In the genomic region with DNA sequence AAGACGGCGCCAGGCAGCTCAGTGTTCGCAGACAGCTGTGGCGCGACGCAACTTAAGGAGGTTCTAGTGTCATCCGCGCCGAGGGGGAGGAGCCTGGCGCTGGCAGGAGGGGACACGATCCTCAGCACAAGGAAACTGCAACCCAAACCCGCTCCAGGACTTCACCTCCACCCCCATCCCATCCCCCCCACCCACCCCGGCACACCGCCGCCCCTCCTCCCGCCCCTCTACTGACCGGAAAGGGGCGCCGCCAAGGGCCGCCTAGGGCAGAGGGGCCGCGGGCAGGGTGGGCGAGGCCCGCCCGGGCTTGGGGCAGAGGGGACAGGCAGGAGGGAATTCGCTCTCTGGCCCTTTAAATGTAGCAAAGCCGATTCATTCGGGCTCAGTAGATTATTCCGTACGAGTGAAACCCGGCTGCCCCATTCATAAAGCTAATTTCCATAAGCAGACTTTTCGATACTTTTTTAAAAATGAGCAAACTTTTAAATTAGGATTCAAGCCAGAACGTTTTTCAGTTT, we compare ENCODE assay signal across 9 mouse cellular contexts. TPM values are rescaled to one million over a fixed set of nuclear protein-coding genes. Genes with fewer than 3 reads are reported as not detected.
DNase-seq lines count a peak whose midpoint lies in the region; ATAC-seq lines count a peak whose summit lies in the region.
"Had no signal": no experiment of that assay in that cellular context is flagged by ENCODE, and none has a peak within 500 bp of the region (broad histone marks: within the 10 kb centered on the region; RNA-seq: fewer than 3 reads in every experiment).

No protein-coding gene starts in this region.

- 0 out of 2 replicates have a peak, but pooled peaks have one; percentile 1 for ATAC-seq in forebrain, embryonic 13.5 days
- peak; percentile 35 for ATAC-seq in inflammation-experienced regulatory T-cells, adult 6 months
- 0 out of 2 replicates have a peak, but pooled peaks have one; percentile 9 for ATAC-seq in liver, embryonic 16.5 days (ENCODE audit: low read depth)
- peak; percentile 15; the same call in 1 of the 2 replicates for ATAC-seq in neural tube, embryonic 12.5 days (ENCODE audit: low FRiP score, low read depth)

- H3K4me1 ChIP-seq in forebrain, embryonic 13.5 days, result peaks cover 31% of the 10 kb centered on the region
- H3K4me1 ChIP-seq in liver, embryonic 16.5 days (ENCODE audit: control insufficient read depth, low read depth, low read length), result no peaks in the 10 kb centered on the region; the same call in none of the 2 replicates
- H3K4me1 ChIP-seq in neural tube, embryonic 12.5 days, result peaks cover 32% of the 10 kb centered on the region

- no peak overlapping the region for H3K9ac ChIP-seq in forebrain, embryonic 13.5 days
- H3K9ac ChIP-seq in liver, embryonic 16.5 days (ENCODE audit: low read depth, low read length), result 0 out of 2 replicates have a peak overlapping the region, but pooled peaks have one; percentile 28
- H3K9ac ChIP-seq in neural tube, embryonic 12.5 days, result no peak overlapping the region

- no peaks in the 10 kb centered on the region for H3K36me3 ChIP-seq in forebrain, embryonic 13.5 days (ENCODE audit: poor library complexity, severe bottlenecking)
- no peaks in the 10 kb centered on the region for H3K36me3 ChIP-seq in liver, embryonic 16.5 days (ENCODE audit: control insufficient read depth, insufficient read depth)
- H3K36me3 ChIP-seq in neural tube, embryonic 12.5 days, result no peaks in the 10 kb centered on the region

- H3K9me3 ChIP-seq in forebrain, embryonic 13.5 days (replicated peaks), result no peaks in the 10 kb centered on the region
- H3K9me3 ChIP-seq in liver, embryonic 16.5 days (replicated peaks; ENCODE audit: control insufficient read depth, low read length), result no peaks in the 10 kb centered on the region
- H3K9me3 ChIP-seq in neural tube, embryonic 12.5 days, result no peaks in the 10 kb centered on the region

- H3K27me3 ChIP-seq in forebrain, embryonic 13.5 days, result peaks cover 100% of the 10 kb centered on the region
- H3K27me3 ChIP-seq in liver, embryonic 16.5 days (ENCODE audit: control insufficient read depth, insufficient read depth, low read depth, low read length), result peaks cover 100% of the 10 kb centered on the region
- peaks cover 94% of the 10 kb centered on the region for H3K27me3 ChIP-seq in neural tube, embryonic 12.5 days (replicated peaks)

- H3K4me3 ChIP-seq in forebrain, embryonic 13.5 days, result peak overlapping the region; percentile 39
- H3K4me3 ChIP-seq in liver, embryonic 16.5 days (ENCODE audit: low read depth, low read length), result peak overlapping the region; percentile 62
- H3K4me3 ChIP-seq in neural tube, embryonic 12.5 days, result peak overlapping the region; percentile 37

- DNase-seq in 3134 (ENCODE audit: extremely low read depth, insufficient read length, low spot score) (peak; percentile 88), MEL-GATA-1-ER (ENCODE audit: extremely low read depth, low read depth) (peak; percentile 46)
- no peak for DNase-seq in Muller cell, postnatal 12 days (ENCODE audit: inconsistent ontology term)
- no peak for DNase-seq in frontal cortex, adult 2 months (ENCODE audit: extremely low spot score in 1 of 2, low spot score in 1 of 2)

- H3K27ac ChIP-seq in forebrain, embryonic 13.5 days, result no peak overlapping the region
- peak overlapping the region; percentile 57; the same call in 1 of the 2 replicates for H3K27ac ChIP-seq in liver, embryonic 16.5 days (ENCODE audit: low read length)
- no peak overlapping the region for H3K27ac ChIP-seq in neural tube, embryonic 12.5 days

- peak overlapping the region; percentile 72 for H3K4me2 ChIP-seq in forebrain, embryonic 13.5 days
- H3K4me2 ChIP-seq in liver, embryonic 16.5 days (ENCODE audit: low read depth, low read length), result peak overlapping the region; percentile 81
- H3K4me2 ChIP-seq in neural tube, embryonic 12.5 days (replicated peaks), result peak overlapping the region; percentile 78

- WGBS in forebrain, embryonic 13.5 days, result under 1% methylated on average over 33 of the region's 33 CpGs
- under 1% methylated on average over 28 of the region's 33 CpGs for WGBS in liver, embryonic 16.5 days (ENCODE audit: insufficient replicate concordance)
- WGBS in neural tube, embryonic 12.5 days, result under 1% methylated on average over 33 of the region's 33 CpGs

RNA-seq across cellular contexts. Expression of a gene that starts 2.4 kb away (rescaled TPM):
- polyA plus RNA-seq in forebrain, embryonic 13.5 days (2015; fragmentation: Nextera tagmentation; extraction: Ambion mirVana), result not detected in 2 replicates
- polyA plus RNA-seq in inflammation-experienced regulatory T-cells, adult 6 months (2017; shearing (Covaris generic)), result not detected
- polyA plus RNA-seq in liver, embryonic 16.5 days (2015; fragmentation: Nextera tagmentation; extraction: Ambion mirVana), result not detected in 2 replicates
- polyA plus RNA-seq in neural tube, embryonic 12.5 days (2016; fragmentation: Nextera tagmentation; extraction: Ambion mirVana), result 0.23 and 0.72 TPM in 2 replicates
- not detected in 2 replicates for polyA plus RNA-seq in frontal cortex, adult 2 months (2012; rRNA removed)
- polyA plus RNA-seq: cortical plate, adult 2 months had no signal

RNA-seq across cellular contexts. Expression of a gene that starts 10.7 kb away (rescaled TPM):
- polyA plus RNA-seq in forebrain, embryonic 13.5 days (2015; fragmentation: Nextera tagmentation; extraction: Ambion mirVana), result not detected in 2 replicates
- polyA plus RNA-seq in inflammation-experienced regulatory T-cells, adult 6 months (2017; shearing (Covaris generic)), result 1 to 10 TPM in 2 of 3 experiments, not detected in 1; 1.5 to 1.6 TPM
- not detected in 2 replicates for polyA plus RNA-seq in liver, embryonic 16.5 days (2015; fragmentation: Nextera tagmentation; extraction: Ambion mirVana)
- polyA plus RNA-seq in neural tube, embryonic 12.5 days (2016; fragmentation: Nextera tagmentation; extraction: Ambion mirVana), result 0.78 and 0.94 TPM in 2 replicates
- not detected in 2 replicates for polyA plus RNA-seq in frontal cortex, adult 2 months (2012; rRNA removed)
- polyA plus RNA-seq: cortical plate, adult 2 months had no signal

RNA-seq across cellular contexts. Expression of a gene that starts 11.2 kb away (rescaled TPM):
- 1.4 and 3.3 TPM in 2 replicates for polyA plus RNA-seq in forebrain, embryonic 13.5 days (2015; fragmentation: Nextera tagmentation; extraction: Ambion mirVana)
- 100 to 1,000 TPM; 131 to 148 (median 135) TPM for polyA plus RNA-seq in inflammation-experienced regulatory T-cells, adult 6 months (2017; shearing (Covaris generic))
- polyA plus RNA-seq in liver, embryonic 16.5 days (2015; fragmentation: Nextera tagmentation; extraction: Ambion mirVana), result 0.97 and 1.1 TPM in 2 replicates
- 11.5 and 12.1 TPM in 2 replicates for polyA plus RNA-seq in neural tube, embryonic 12.5 days (2016; fragmentation: Nextera tagmentation; extraction: Ambion mirVana)
- polyA plus RNA-seq in frontal cortex, adult 2 months (2012; rRNA removed), result 0.19 TPM in 1 of 2 replicates, not detected in the other

Comparison
In these comparisons a context has a peak if more than half of its experiments do, and no peak if none do; other contexts are left out.
1. DNase-seq: peak in 3134 (single experiment) and MEL-GATA-1-ER (single experiment); none in Muller cell, postnatal 12 days (single experiment) and frontal cortex, adult 2 months (0 of 2).
2. RNA of a gene that starts 11.2 kb away (polyA plus RNA-seq): 131 to 148 TPM in inflammation-experienced regulatory T-cells, adult 6 months; 11.5 to 12.1 TPM in neural tube, embryonic 12.5 days, 1.4 to 3.3 TPM in forebrain, embryonic 13.5 days, 0.97 to 1.1 TPM in liver, embryonic 16.5 days and 0.19 TPM in frontal cortex, adult 2 months; every median in the first group is over 10 times any median in the second.
3. Peak in every context shown above with its lines, with median percentiles within 50 percentile points of each other: ATAC-seq, H3K4me2 ChIP-seq and H3K4me3 ChIP-seq.